Mouse (Mus musculus) heart, embryonic 12.5 days (tissue): Measurements from ENCODE around the gene Slc10a7. TPM values are rescaled to one million over a fixed set of nuclear protein-coding genes. Genes with fewer than 3 reads are reported as not detected.
A peak's percentile ranks its signal among the peaks of the same experiment; 100 is the strongest.

ENCODE experiments used
- ATAC-seq: fragments of 200-750 bp; cut with Nextera tagmentation; 2 replicates; pipeline ENCODE4 v1.8.0; 2017; ENCODE audit warnings: moderate TSS enrichment, moderate library complexity; ENCODE audit not compliant: insufficient number of reproducible peaks, low FRiP score
- H3K27ac ChIP-seq: fragments of 300-500 bp; sonication (generic); 2 replicates; pipeline ENCODE4 v1.5.1; 2016; ENCODE audit warnings: mild to moderate bottlenecking, moderate library complexity; ENCODE audit not compliant: poor library complexity, severe bottlenecking
- H3K27me3 ChIP-seq: fragments of 300-500 bp; sonication (generic); replicated peaks from 2 replicates; pipeline ENCODE4 v1.6.1; 2016; ENCODE audit warnings: mild to moderate bottlenecking, moderate library complexity
- H3K36me3 ChIP-seq: fragments of 300-500 bp; sonication (generic); 2 replicates; pipeline ENCODE4 v1.6.1; 2016; ENCODE audit warnings: mild to moderate bottlenecking, moderate library complexity
- H3K4me1 ChIP-seq: fragments of 300-500 bp; sonication (generic); replicated peaks from 2 replicates; pipeline ENCODE4 v1.6.1; 2016; ENCODE audit warnings: mild to moderate bottlenecking
- H3K4me2 ChIP-seq: fragments of 300-500 bp; sonication (generic); 2 replicates; pipeline ENCODE4 v1.6.1; 2016; ENCODE audit warnings: mild to moderate bottlenecking, moderate library complexity
- H3K4me3 ChIP-seq: fragments of 300-500 bp; sonication (generic); 2 replicates; pipeline ENCODE4 v1.5.1; 2016; ENCODE audit warnings: mild to moderate bottlenecking
- H3K9ac ChIP-seq: fragments of 300-500 bp; sonication (generic); 2 replicates; pipeline ENCODE4 v1.6.1; 2016; ENCODE audit warnings: mild to moderate bottlenecking, moderate library complexity
- H3K9me3 ChIP-seq: fragments of 300-500 bp; sonication (generic); replicated peaks from 2 replicates; pipeline ENCODE4 v1.6.1; 2016; ENCODE audit warnings: mild to moderate bottlenecking, moderate library complexity
- WGBS: fragments of 180-500 bp; shearing (Covaris S2); methylation state at CpG from one replicate; pipeline ENCODE4 v1.1.7; 2016; 5-methylcytosine and 5-hydroxymethylcytosine counted together
- polyA plus RNA-seq: library from polyadenylated mRNA; unstranded; fragments of >200 nt; fragmentation: Nextera tagmentation; extraction: Ambion mirVana; gene quantifications from 2 replicates; pipeline ENCODE4 v1.2.1, GENCODE M21; 2016

Slc10a7 gene
- polyA plus RNA-seq, 1 experiment from 2014 or later: 12.9 TPM

DNA sequence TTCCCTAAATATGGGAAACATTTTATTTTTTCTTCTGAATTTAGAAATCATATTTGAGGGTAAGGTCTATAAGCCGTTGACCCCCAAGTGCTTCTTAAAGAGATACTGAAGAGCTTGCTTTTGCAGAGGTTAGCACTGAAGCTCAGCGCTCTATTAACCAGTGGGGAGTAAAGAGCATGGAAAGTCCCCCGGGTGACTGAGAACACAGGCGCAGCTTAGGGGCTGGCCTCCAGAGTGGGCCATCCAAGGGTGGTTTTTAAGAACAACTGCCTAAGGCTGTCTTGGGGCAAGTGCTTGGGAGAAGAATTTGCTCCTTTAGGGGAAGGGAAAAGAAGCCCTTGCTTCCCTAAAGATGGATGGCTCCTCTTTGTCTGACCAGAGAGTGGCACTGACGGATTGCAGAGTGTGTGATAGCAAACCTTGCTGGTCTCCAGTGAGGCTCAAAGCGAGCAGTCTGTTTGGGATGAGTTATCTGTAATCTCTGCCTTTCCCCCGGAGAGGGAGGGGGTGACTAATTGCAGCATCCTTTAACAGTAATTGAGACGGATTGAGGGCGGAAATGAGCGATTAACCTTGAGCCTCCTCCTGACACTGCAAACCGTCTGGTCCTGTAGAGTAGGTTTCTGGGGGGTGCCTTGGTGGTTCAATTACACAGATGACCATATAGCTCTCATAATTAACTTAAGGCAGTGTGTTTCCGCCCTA, 115.7 kb downstream of the Slc10a7 start:
- WGBS: 27% methylated on average over 12 of the region's 12 CpGs
- Histone ChIP-seq H3K27me3 (no peaks in the 10 kb centered on the region), H3K9ac (no peak overlapping the region)

DNA sequence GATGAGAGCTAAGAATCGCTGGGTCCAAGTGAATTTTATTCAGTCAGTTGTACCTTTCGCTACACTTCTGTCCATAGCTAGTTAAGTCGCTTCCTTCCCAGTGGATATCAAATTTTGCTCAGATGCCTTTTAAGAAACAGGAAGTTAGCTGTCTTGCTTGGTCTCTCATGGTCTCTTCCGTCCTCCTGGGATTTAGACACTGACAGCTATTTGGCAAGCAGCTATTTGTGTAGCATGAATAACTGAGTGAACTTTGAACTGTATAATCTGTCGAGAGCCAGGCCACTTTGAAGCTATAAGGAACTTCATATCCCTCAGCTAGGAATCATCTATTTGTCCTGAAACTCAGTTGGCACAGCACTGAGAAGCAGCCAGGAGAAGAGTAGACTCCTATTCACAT, 117.5 kb downstream of the Slc10a7 start:
- ATAC-seq: no peak
- WGBS: 51% methylated on average over 5 of the region's 5 CpGs
- H3K4me1 ChIP-seq: peaks cover 33% of the 10 kb centered on the region
- H3K4me2 ChIP-seq: no peak overlapping the region
- H3K27me3 ChIP-seq: no peaks in the 10 kb centered on the region
- no peak overlapping the region for H3K9ac ChIP-seq
- no peak overlapping the region for H3K27ac ChIP-seq
- no peaks in the 10 kb centered on the region; the same call in 1 of the 2 replicates for H3K36me3 ChIP-seq
- H3K4me3 ChIP-seq: no peak overlapping the region
- H3K9me3 ChIP-seq: no peaks in the 10 kb centered on the region

More for the DNA sequence above, 115.7 kb downstream of the Slc10a7 start:
- no peak overlapping the region for H3K4me3 ChIP-seq
- no peaks in the 10 kb centered on the region for H3K9me3 ChIP-seq
- H3K4me1 ChIP-seq: peaks cover 20% of the 10 kb centered on the region
- no peak overlapping the region for H3K4me2 ChIP-seq
- H3K36me3 ChIP-seq: no peaks in the 10 kb centered on the region; the same call in 1 of the 2 replicates
- no peak for ATAC-seq
- no peak overlapping the region for H3K27ac ChIP-seq

DNA sequence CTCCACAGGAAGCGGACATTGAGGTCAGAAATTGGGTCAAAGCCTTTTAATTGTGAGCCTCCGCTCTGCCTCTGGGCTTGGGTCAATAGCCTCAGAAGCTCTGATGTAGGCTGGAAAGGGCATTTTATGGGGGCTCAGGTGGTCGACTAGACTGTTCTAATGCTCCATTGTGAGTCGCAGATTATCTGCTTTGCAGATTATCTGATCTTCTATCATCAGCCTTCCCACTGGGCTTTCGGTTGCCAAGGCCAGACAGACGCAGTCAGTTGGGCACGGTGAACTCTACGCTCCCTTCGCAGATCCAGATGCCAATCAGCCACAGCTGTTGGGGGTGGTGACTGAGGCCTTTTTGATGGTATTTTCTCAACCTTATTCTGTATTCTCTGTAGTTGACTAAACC, 118.6 kb downstream of the Slc10a7 start:
- WGBS: 83% methylated on average over 9 of the region's 9 CpGs
- H3K4me2 ChIP-seq: no peak overlapping the region
- no peak overlapping the region for H3K4me3 ChIP-seq
- no peak overlapping the region for H3K9ac ChIP-seq
- H3K9me3 ChIP-seq: no peaks in the 10 kb centered on the region
- H3K27ac ChIP-seq: no peak overlapping the region
- H3K27me3 ChIP-seq: no peaks in the 10 kb centered on the region
- H3K4me1 ChIP-seq: peaks cover 40% of the 10 kb centered on the region
- ATAC-seq: no peak
- H3K36me3 ChIP-seq: no peaks in the 10 kb centered on the region; the same call in 1 of the 2 replicates

- Histone ChIP-seq H3K9ac (no peak overlapping the region), H3K9me3 (no peaks in the 10 kb centered on the region), H3K4me2 (no peak overlapping the region), H3K36me3 (no peaks in the 10 kb centered on the region; the same call in 1 of the 2 replicates), H3K4me1 (peaks cover 36% of the 10 kb centered on the region), H3K27ac (peak overlapping the region; percentile 16; the same call in 1 of the 2 replicates), H3K27me3 (no peaks in the 10 kb centered on the region), H3K4me3 (no peak overlapping the region)
- ATAC-seq: no peak
- 53% methylated on average over 19 of the region's 19 CpGs for WGBS
Measured at GRCm38 (mm10) chr8:78630414-78631164, 121.4 kb downstream of the Slc10a7 start.

GRCm38 (mm10) chr8:78633012-78633411, 123.9 kb downstream of the Slc10a7 start:
- Histone ChIP-seq H3K4me3 (0 out of 2 replicates have a peak overlapping the region, but pooled peaks have one; percentile 5), H3K9ac (no peak overlapping the region)

GRCm38 (mm10) chr8:78634018-78634417, 124.9 kb downstream of the Slc10a7 start:
- Histone ChIP-seq H3K4me3 (no peak overlapping the region), H3K36me3 (no peaks in the 10 kb centered on the region), H3K4me2 (no peak overlapping the region), H3K4me1 (peaks cover 29% of the 10 kb centered on the region), H3K9me3 (peaks cover 2% of the 10 kb centered on the region; the same call in 1 of the 2 replicates), H3K9ac (no peak overlapping the region), H3K27ac (no peak overlapping the region), H3K27me3 (no peaks in the 10 kb centered on the region)
- 78% methylated on average over 3 of the region's 3 CpGs for WGBS
- ATAC-seq: no peak

More at GRCm38 (mm10) chr8:78633012-78633411, 123.9 kb downstream of the Slc10a7 start:
- Histone ChIP-seq H3K27me3 (no peaks in the 10 kb centered on the region), H3K9me3 (no peaks in the 10 kb centered on the region), H3K36me3 (no peaks in the 10 kb centered on the region), H3K4me2 (peak overlapping the region; percentile 56), H3K4me1 (peaks cover 29% of the 10 kb centered on the region), H3K27ac (no peak overlapping the region)
- no peak for ATAC-seq
- WGBS: 27% methylated on average over 12 of the region's 12 CpGs

DNA sequence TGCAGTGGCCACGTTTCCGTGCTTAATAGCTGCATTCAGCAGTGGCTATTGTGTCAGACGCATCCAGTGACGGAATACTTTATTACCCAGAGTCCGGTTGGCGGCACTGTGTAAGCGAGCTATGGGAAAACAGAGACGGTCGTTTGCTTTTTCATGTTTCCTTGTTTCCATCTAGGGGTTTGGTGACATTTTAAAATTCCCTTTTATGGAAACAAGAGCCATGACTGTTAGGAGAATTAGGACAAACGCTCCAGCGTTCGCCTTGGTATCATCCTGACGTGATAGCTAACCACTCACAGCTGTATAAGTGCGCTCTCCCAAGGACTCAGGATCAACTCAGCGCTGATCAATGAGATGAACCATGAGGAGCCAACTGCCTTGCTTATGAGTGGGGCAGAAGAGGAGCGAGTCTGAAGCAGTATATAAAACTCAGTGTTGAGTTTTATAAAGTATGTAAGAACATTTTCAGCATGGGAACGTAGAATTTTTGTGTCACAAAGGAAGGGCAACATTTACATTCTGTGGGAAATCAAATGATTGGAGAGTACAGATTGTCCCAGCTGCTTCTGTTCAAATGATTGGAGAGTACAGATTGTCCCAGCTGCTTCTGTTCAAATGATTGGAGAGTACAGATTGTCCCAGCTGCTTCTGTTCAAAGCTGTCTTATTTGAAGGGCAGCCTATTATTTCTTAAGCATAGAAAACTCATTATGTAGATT, 125.5 kb downstream of the Slc10a7 start:
- Histone ChIP-seq H3K4me3 (no peak overlapping the region), H3K27ac (no peak overlapping the region), H3K4me1 (peaks cover 26% of the 10 kb centered on the region), H3K9ac (no peak overlapping the region), H3K36me3 (no peaks in the 10 kb centered on the region), H3K4me2 (no peak overlapping the region), H3K27me3 (no peaks in the 10 kb centered on the region), H3K9me3 (peaks cover 2% of the 10 kb centered on the region; the same call in 1 of the 2 replicates)
- 67% methylated on average over 17 of the region's 17 CpGs for WGBS
- ATAC-seq: no peak

GRCm38 (mm10) chr8:78635241-78635771, 126.2 kb downstream of the Slc10a7 start:
- peaks cover 2% of the 10 kb centered on the region; the same call in 1 of the 2 replicates for H3K9me3 ChIP-seq
- H3K4me3 ChIP-seq: no peak overlapping the region
- no peak overlapping the region for H3K27ac ChIP-seq
- H3K27me3 ChIP-seq: no peaks in the 10 kb centered on the region
- peaks cover 21% of the 10 kb centered on the region for H3K4me1 ChIP-seq
- H3K4me2 ChIP-seq: no peak overlapping the region
- H3K36me3 ChIP-seq: no peaks in the 10 kb centered on the region
- no peak overlapping the region for H3K9ac ChIP-seq
- no peak for ATAC-seq
- WGBS: 82% methylated on average over 8 of the region's 8 CpGs

- Histone ChIP-seq H3K36me3 (peaks cover 4% of the 10 kb centered on the region; the same call in 1 of the 2 replicates), H3K4me2 (no peak overlapping the region), H3K4me1 (peaks cover 3% of the 10 kb centered on the region; the same call in 1 of the 2 replicates), H3K9ac (no peak overlapping the region), H3K27me3 (no peaks in the 10 kb centered on the region), H3K4me3 (no peak overlapping the region), H3K27ac (no peak overlapping the region), H3K9me3 (peaks cover 7% of the 10 kb centered on the region)
- WGBS: 87% methylated on average over 9 of the region's 9 CpGs
- no peak for ATAC-seq
Measured at GRCm38 (mm10) chr8:78641919-78642318, 132.8 kb downstream of the Slc10a7 start.

- H3K9me3 ChIP-seq: peaks cover 7% of the 10 kb centered on the region
- H3K9ac ChIP-seq: no peak overlapping the region
- peaks cover 4% of the 10 kb centered on the region; the same call in 1 of the 2 replicates for H3K36me3 ChIP-seq
- no peak for ATAC-seq
- H3K4me2 ChIP-seq: no peak overlapping the region
- H3K27me3 ChIP-seq: no peaks in the 10 kb centered on the region
- peaks cover 7% of the 10 kb centered on the region for H3K4me1 ChIP-seq
- 83% methylated on average over 5 of the region's 5 CpGs for WGBS
- H3K27ac ChIP-seq: no peak overlapping the region
- no peak overlapping the region for H3K4me3 ChIP-seq
Measured at GRCm38 (mm10) chr8:78642376-78642775, 133.2 kb downstream of the Slc10a7 start.
